Mouse (Mus musculus) ES-Bruce4 (cell line): Measurements from ENCODE around the gene Fgd2.

Experiments used
- CTCF ChIP-seq: IDR thresholded peaks from one replicate; pipeline ENCODE4 v1.8.1; 2011; ENCODE audit warnings: low read depth, low read length
- POLR2A ChIP-seq: IDR thresholded peaks from one replicate; pipeline ENCODE4 v1.8.1; 2011; ENCODE audit warnings: low read length; ENCODE audit not compliant: insufficient read depth

DNA sequence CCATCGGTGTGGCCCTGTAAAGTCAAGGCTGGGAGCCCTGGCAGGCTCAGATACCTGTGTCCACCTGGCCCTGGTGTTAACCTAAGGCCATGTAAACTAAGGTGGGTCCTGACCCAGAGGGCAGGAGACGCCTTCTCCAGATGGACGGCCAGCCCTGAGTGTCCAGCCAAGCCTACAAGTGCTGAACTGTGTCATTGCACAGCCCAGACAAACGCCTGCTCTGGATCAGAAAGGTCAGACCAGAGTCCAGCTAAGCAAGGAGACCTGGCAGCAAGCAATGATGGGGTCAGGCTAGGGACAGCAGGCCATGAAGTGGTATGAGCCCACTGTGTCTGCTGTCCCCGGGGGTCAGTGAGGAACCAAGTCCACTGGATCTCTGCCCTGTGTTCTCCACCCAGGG is 46.7 kb downstream of the Fgd2 start:
- TF ChIP-seq CTCF (no peak), POLR2A (no peak)
